Mouse (Mus musculus): ENCODE results near the gene Tnfsf15.

DNA sequence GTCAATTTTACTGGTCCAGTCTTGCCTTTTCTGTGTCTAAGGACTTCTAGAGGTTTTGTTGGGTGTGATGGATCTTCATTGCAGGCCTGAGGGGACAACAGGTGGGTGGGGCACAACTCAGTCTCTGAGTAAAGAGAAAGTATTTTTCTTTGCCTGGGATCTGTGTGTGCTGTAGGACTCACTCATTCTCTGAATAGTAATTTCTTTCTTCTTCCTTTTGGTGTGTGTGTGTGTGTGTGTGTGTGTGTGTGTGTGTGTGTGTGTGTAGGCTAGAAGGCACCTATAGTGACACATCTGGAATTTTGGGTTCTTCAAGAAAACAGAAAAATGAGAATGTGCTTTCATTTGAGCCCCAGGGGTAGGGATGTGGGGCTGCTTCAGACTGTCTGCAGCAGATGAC, 52.6 kb downstream of the Tnfsf15 start:
- TF ChIP-seq EP300 (IDR thresholded peaks at IDR 0.05; ENCODE audit: low read depth): no peak
- no peak for TF ChIP-seq CTCF (IDR thresholded peaks at IDR 0.05; ENCODE audit: low read depth)

Data from heart, postnatal 0 days (tissue).